Mouse (Mus musculus) bone marrow, adult 2 months (tissue): ENCODE measurements at regions not wholly inside any gene's neighbourhood (a gene's known extent, or its start where the extent isn't known, plus 50 kb on each side); places are given as distances from the start of the nearest gene placed in this dataset.

Experiments
- CTCF ChIP-seq: fragments of 200-500 bp; IDR thresholded peaks from 2 replicates; pipeline ENCODE4 v1.5.1; 2011; ENCODE audit warnings: low read length, control low read depth; ENCODE audit not compliant: control insufficient read depth, insufficient read depth
- POLR2A ChIP-seq: fragments of 200-500 bp; IDR thresholded peaks from 2 replicates; pipeline ENCODE4 v1.6.1; 2011; ENCODE audit warnings: low read depth, mild to moderate bottlenecking, control low read depth, low read length, borderline replicate concordance; ENCODE audit not compliant: control insufficient read depth

- TF ChIP-seq CTCF (no peak), POLR2A (no peak)
Measured at GRCm38 (mm10) chr2:84235641-84236040, 189.6 kb downstream of the Calcrl start.
